Mouse (Mus musculus) embryonic facial prominence, embryonic 12.5 days (tissue): ENCODE data around the gene Serpine1. TPM values are rescaled to one million over a fixed set of nuclear protein-coding genes. Genes with fewer than 3 reads are reported as not detected.
A peak's percentile ranks its signal among the peaks of the same experiment; 100 is the strongest.

Source experiments
- ATAC-seq: fragments of 200-750 bp; cut with Nextera tagmentation; 2 replicates; pipeline ENCODE4 v1.8.0; 2017; ENCODE audit not compliant: insufficient number of reproducible peaks, insufficient read depth, low FRiP score, low TSS enrichment
- H3K27ac ChIP-seq: fragments of 300-500 bp; sonication (generic); 2 replicates; pipeline ENCODE4 v1.5.1; 2016; ENCODE audit warnings: mild to moderate bottlenecking
- H3K27me3 ChIP-seq: fragments of 300-500 bp; sonication (generic); 2 replicates; pipeline ENCODE4 v1.6.1; 2016; ENCODE audit warnings: mild to moderate bottlenecking, moderate library complexity
- H3K36me3 ChIP-seq: fragments of 300-500 bp; sonication (generic); 2 replicates; pipeline ENCODE4 v1.6.1; 2016; ENCODE audit warnings: mild to moderate bottlenecking
- H3K4me1 ChIP-seq: fragments of 300-500 bp; sonication (generic); 2 replicates; pipeline ENCODE4 v1.6.1; 2016
- H3K4me2 ChIP-seq: fragments of 300-500 bp; sonication (generic); replicated peaks from 2 replicates; pipeline ENCODE4 v1.6.1; 2016; ENCODE audit warnings: mild to moderate bottlenecking, moderate library complexity
- H3K4me3 ChIP-seq: fragments of 300-500 bp; sonication (generic); 2 replicates; pipeline ENCODE4 v1.5.1; 2016; ENCODE audit warnings: mild to moderate bottlenecking
- H3K9ac ChIP-seq: fragments of 300-500 bp; sonication (generic); 2 replicates; pipeline ENCODE4 v1.6.1; 2016; ENCODE audit warnings: mild to moderate bottlenecking, moderate library complexity
- H3K9me3 ChIP-seq: fragments of 300-500 bp; sonication (generic); 2 replicates; pipeline ENCODE4 v1.6.1; 2016; ENCODE audit warnings: mild to moderate bottlenecking, moderate library complexity
- WGBS: fragments of 180-500 bp; shearing (Covaris S2); methylation state at CpG from one replicate; pipeline ENCODE4 v1.1.7; 2016; 5-methylcytosine and 5-hydroxymethylcytosine counted together
- polyA plus RNA-seq: library from polyadenylated mRNA; unstranded; fragments of >200 nt; fragmentation: Nextera tagmentation; extraction: Ambion mirVana; gene quantifications from 2 replicates; pipeline ENCODE4 v1.2.1, GENCODE M21; 2016

Gene Serpine1
- polyA plus RNA-seq, 1 experiment from 2014 or later = 0.36 TPM

- whole genome bisulfite sequencing = 27% methylated on average over 6 of the region's 6 CpGs
- Histone ChIP-seq H3K36me3 (no peaks in the 10 kb centered on the region), H3K27me3 (no peaks in the 10 kb centered on the region), H3K4me2 (no peak overlapping the region), H3K27ac (0 out of 2 replicates have a peak overlapping the region, but pooled peaks have one; percentile 37), H3K9me3 (no peaks in the 10 kb centered on the region), H3K9ac (no peak overlapping the region), H3K4me1 (peaks cover 16% of the 10 kb centered on the region; the same call in 1 of the 2 replicates), H3K4me3 (no peak overlapping the region)
- no peak for ATAC-seq
Observed at GRCm38 (mm10) chr5:137074191-137074651, 2.2 kb upstream of the Serpine1 start.

GRCm38 (mm10) chr5:137073141-137073540 is 1.1 kb upstream of the Serpine1 start:
- Histone ChIP-seq H3K9ac (no peak overlapping the region), H3K27me3 (no peaks in the 10 kb centered on the region), H3K4me1 (peaks cover 12% of the 10 kb centered on the region; the same call in 1 of the 2 replicates), H3K9me3 (no peaks in the 10 kb centered on the region), H3K4me2 (no peak overlapping the region), H3K36me3 (no peaks in the 10 kb centered on the region), H3K4me3 (no peak overlapping the region), H3K27ac (no peak overlapping the region)
- WGBS = 95% methylated on average over 8 of the region's 8 CpGs
- ATAC-seq = no peak

DNA sequence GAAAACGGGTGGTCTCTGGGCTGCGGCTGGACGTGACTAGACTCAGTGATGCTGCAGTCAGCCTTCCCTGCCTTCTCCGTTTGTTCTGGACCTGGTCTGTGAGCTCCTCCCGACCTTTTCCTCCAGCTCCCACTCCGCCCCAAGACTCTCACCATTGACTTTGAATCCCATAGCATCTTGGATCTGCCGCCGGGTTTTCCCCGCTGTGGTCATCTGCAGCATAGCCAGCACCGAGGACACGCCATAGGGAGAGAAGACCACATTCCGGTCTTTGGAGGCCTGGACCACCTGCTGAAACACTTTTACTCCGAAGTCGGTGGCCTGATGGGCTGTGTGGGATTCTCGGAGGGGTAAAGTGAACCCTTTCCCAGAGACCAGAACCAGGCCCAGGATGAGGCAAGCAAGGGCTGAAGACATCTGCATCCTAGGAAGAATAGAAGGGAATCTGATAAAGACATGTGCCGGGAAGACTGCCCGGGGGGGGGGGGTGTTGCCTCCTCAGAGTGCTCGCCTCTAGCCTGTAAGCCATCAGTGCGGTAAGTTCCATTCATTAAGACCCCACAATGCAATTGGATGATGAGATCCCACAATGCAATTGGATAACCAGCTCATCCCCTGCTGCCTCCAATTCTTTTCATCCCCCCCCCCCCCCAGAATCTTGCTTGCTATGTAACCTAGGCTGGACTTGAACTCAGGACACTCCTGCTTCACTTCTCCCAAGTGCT is 1.0 kb downstream of the Serpine1 start:
- ATAC-seq = no peak
- H3K27ac ChIP-seq = no peak overlapping the region
- 88% methylated on average over 19 of the region's 19 CpGs for WGBS
- no peak overlapping the region for H3K4me3 ChIP-seq
- H3K4me2 ChIP-seq = peak overlapping the region; percentile 47; the same call in 1 of the 2 replicates
- H3K9me3 ChIP-seq = no peaks in the 10 kb centered on the region
- H3K9ac ChIP-seq = no peak overlapping the region
- no peaks in the 10 kb centered on the region for H3K36me3 ChIP-seq
- H3K27me3 ChIP-seq = no peaks in the 10 kb centered on the region
- H3K4me1 ChIP-seq = peaks cover 9% of the 10 kb centered on the region; the same call in 1 of the 2 replicates

GRCm38 (mm10) chr5:137068711-137069110 is 3.4 kb downstream of the Serpine1 start:
- Histone ChIP-seq H3K27me3 (no peaks in the 10 kb centered on the region), H3K4me3 (no peak overlapping the region), H3K36me3 (no peaks in the 10 kb centered on the region), H3K9me3 (no peaks in the 10 kb centered on the region), H3K4me1 (peaks cover 9% of the 10 kb centered on the region; the same call in 1 of the 2 replicates), H3K9ac (no peak overlapping the region), H3K27ac (no peak overlapping the region), H3K4me2 (no peak overlapping the region)
- 60% methylated on average over 4 of the region's 4 CpGs for WGBS
- no peak for ATAC-seq

DNA sequence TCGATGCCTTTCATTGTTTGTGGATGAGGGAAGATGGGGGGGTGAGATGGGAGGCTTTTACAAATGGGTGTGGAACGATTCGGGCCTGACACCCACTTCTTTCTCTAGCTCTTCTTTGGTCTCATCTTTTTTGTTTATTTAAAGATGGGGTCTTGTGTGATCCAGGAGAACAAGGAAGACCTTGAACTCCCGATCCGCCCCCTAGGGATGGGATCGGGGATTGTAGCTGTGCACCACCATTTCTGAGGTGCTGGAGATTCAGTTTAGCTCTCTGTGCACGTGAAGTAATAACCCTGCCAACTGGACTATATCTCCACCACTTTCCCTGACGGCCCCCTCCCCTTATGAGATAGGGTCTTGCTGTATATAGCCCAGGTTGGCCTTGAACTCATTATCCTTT is 6.1 kb downstream of the Serpine1 start:
- H3K9me3 ChIP-seq = no peaks in the 10 kb centered on the region
- H3K27me3 ChIP-seq = no peaks in the 10 kb centered on the region
- H3K4me3 ChIP-seq = no peak overlapping the region
- no peaks in the 10 kb centered on the region for H3K4me1 ChIP-seq
- no peak for ATAC-seq
- H3K4me2 ChIP-seq = no peak overlapping the region
- WGBS = 75% methylated on average over 8 of the region's 8 CpGs
- H3K9ac ChIP-seq = no peak overlapping the region
- no peaks in the 10 kb centered on the region for H3K36me3 ChIP-seq
- H3K27ac ChIP-seq = no peak overlapping the region

DNA sequence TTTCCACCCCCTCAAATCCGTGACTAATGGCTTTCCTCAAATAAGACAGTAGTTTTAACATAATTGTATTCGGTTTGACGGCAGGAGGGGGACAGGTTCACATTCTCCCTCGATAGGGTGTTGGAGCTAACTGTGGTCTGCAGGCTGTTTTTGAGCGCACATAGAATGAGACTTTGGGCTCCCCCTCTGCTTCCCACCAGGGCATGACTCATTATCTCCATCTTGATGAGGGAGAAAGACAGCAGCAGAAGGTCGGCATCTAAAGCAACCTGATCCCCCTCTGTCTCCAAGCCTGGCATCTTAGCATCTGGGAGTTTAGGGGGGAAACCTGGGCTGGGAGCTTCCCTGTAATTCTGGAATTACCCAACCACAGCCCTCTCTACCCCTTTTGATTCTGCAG is 6.6 kb downstream of the Serpine1 start:
- Histone ChIP-seq H3K27ac (no peak overlapping the region), H3K4me2 (no peak overlapping the region), H3K9ac (no peak overlapping the region), H3K27me3 (no peaks in the 10 kb centered on the region), H3K4me1 (no peaks in the 10 kb centered on the region), H3K4me3 (no peak overlapping the region), H3K9me3 (no peaks in the 10 kb centered on the region), H3K36me3 (no peaks in the 10 kb centered on the region)
- no peak for ATAC-seq
- WGBS = 65% methylated on average over 6 of the region's 6 CpGs

GRCm38 (mm10) chr5:137062601-137063000 is 9.5 kb downstream of the Serpine1 start:
- H3K4me2 ChIP-seq = no peak overlapping the region
- no peak overlapping the region for H3K27ac ChIP-seq
- no peaks in the 10 kb centered on the region for H3K27me3 ChIP-seq
- H3K9ac ChIP-seq = no peak overlapping the region
- H3K4me3 ChIP-seq = no peak overlapping the region
- no peaks in the 10 kb centered on the region for H3K9me3 ChIP-seq
- no peak for ATAC-seq
- WGBS = 81% methylated on average over 5 of the region's 5 CpGs
- no peaks in the 10 kb centered on the region for H3K4me1 ChIP-seq
- no peaks in the 10 kb centered on the region for H3K36me3 ChIP-seq

DNA sequence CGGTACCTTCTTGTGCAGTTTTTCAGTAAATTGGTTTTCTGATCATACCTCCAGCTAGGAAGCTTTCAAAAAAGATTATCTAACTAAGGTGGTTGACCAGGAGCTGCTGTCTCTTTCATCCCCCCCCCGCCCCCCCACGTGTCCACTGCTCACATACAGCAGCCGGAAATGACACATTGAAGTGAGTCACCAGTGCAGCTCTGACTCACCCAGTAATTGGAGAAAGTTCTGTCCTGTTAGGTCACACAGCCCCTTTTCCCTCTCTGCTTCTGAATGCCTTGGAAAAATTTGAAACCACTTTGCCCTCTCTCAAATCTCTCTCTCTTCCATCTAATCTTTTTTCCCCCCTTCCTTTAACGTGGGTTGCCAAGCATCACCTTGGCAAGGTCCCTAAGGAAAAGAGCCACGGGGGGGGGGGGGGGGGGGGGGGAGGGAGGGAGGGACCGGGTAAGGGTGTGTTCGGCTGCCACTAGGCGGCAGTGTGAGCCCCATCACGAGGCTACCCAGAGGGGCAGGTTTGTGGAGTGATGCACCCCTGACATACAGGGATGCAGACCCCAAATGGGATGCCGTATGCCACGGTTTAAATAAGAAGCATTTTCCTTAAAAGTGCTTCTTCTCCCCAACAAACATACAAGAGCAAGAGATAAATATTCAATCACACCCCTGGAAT is 10.1 kb downstream of the Serpine1 start:
- no peaks in the 10 kb centered on the region for H3K4me1 ChIP-seq
- no peak overlapping the region for H3K4me2 ChIP-seq
- ATAC-seq = no peak
- H3K4me3 ChIP-seq = no peak overlapping the region
- WGBS = 24% methylated on average over 11 of the region's 12 CpGs
- no peaks in the 10 kb centered on the region for H3K9me3 ChIP-seq
- H3K9ac ChIP-seq = no peak overlapping the region
- no peaks in the 10 kb centered on the region for H3K36me3 ChIP-seq
- no peaks in the 10 kb centered on the region for H3K27me3 ChIP-seq
- H3K27ac ChIP-seq = no peak overlapping the region

GRCm38 (mm10) chr5:137054873-137055272 is 17.2 kb downstream of the Serpine1 start:
- no peaks in the 10 kb centered on the region for H3K27me3 ChIP-seq
- no peaks in the 10 kb centered on the region for H3K36me3 ChIP-seq
- WGBS = 87% methylated on average over 5 of the region's 5 CpGs
- ATAC-seq = no peak
- H3K4me2 ChIP-seq = no peak overlapping the region
- no peak overlapping the region for H3K9ac ChIP-seq
- H3K27ac ChIP-seq = no peak overlapping the region
- H3K4me3 ChIP-seq = no peak overlapping the region
- no peaks in the 10 kb centered on the region for H3K4me1 ChIP-seq
- H3K9me3 ChIP-seq = no peaks in the 10 kb centered on the region

DNA sequence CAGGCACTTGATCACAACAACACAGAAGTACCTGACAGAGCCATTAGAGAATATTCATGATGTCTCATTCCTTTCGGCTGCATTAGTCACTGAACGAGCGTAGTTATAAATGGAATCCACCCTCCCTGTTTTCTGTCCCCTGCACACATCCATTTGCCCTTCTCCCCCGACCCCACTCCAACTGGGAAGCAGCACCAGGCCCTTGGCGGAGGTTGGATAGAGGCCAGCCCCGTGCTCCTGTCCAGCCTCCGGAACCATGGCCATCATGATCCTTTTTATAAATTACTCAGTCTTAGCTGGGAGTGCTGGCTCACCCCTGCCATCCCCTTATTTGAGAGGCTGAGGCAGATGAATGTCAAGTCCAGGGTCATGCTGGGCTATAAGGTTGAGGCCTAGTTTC is 17.8 kb downstream of the Serpine1 start:
- no peak overlapping the region for H3K9ac ChIP-seq
- no peaks in the 10 kb centered on the region for H3K36me3 ChIP-seq
- H3K4me3 ChIP-seq = no peak overlapping the region
- WGBS = 89% methylated on average over 7 of the region's 7 CpGs
- H3K4me2 ChIP-seq = no peak overlapping the region
- no peaks in the 10 kb centered on the region for H3K9me3 ChIP-seq
- no peak overlapping the region for H3K27ac ChIP-seq
- no peaks in the 10 kb centered on the region for H3K4me1 ChIP-seq
- H3K27me3 ChIP-seq = no peaks in the 10 kb centered on the region
- no peak for ATAC-seq

GRCm38 (mm10) chr5:137051914-137052505 is 20.1 kb downstream of the Serpine1 start:
- no peak for ATAC-seq
- no peak overlapping the region for H3K4me2 ChIP-seq
- no peak overlapping the region for H3K9ac ChIP-seq
- 80% methylated on average over 5 of the region's 5 CpGs for WGBS
- no peak overlapping the region for H3K4me3 ChIP-seq
- no peaks in the 10 kb centered on the region for H3K4me1 ChIP-seq
- no peaks in the 10 kb centered on the region for H3K36me3 ChIP-seq
- no peaks in the 10 kb centered on the region for H3K27me3 ChIP-seq
- H3K27ac ChIP-seq = no peak overlapping the region
- no peaks in the 10 kb centered on the region for H3K9me3 ChIP-seq

GRCm38 (mm10) chr5:137051125-137051524 is 20.9 kb downstream of the Serpine1 start:
- WGBS = 58% methylated on average over 6 of the region's 6 CpGs
- Histone ChIP-seq H3K9ac (no peak overlapping the region), H3K27ac (no peak overlapping the region), H3K4me1 (0 out of 2 replicates have a peak, but pooled peaks cover 5% of the 10 kb centered on the region), H3K4me2 (no peak overlapping the region), H3K27me3 (no peaks in the 10 kb centered on the region), H3K9me3 (no peaks in the 10 kb centered on the region), H3K36me3 (no peaks in the 10 kb centered on the region), H3K4me3 (no peak overlapping the region)
- no peak for ATAC-seq
